Mouse (Mus musculus) embryonic fibroblast, embryonic 13.5 days (primary cell): ENCODE measurements at regions not wholly inside any gene's neighbourhood (a gene's known extent, or its start where the extent isn't known, plus 50 kb on each side); places are given as distances from the start of the nearest gene placed in this dataset.

ENCODE experiments used
- CTCF ChIP-seq: IDR thresholded peaks from 2 replicates; pipeline ENCODE4 v1.5.1; 2011; ENCODE audit warnings: mild to moderate bottlenecking, control low read depth, low read length, moderate library complexity, borderline replicate concordance; ENCODE audit not compliant: insufficient read depth
- POLR2A ChIP-seq: IDR thresholded peaks from 2 replicates; pipeline ENCODE4 v1.6.1; 2011; ENCODE audit warnings: low read depth, mild to moderate bottlenecking, control low read depth, low read length, moderate library complexity

DNA sequence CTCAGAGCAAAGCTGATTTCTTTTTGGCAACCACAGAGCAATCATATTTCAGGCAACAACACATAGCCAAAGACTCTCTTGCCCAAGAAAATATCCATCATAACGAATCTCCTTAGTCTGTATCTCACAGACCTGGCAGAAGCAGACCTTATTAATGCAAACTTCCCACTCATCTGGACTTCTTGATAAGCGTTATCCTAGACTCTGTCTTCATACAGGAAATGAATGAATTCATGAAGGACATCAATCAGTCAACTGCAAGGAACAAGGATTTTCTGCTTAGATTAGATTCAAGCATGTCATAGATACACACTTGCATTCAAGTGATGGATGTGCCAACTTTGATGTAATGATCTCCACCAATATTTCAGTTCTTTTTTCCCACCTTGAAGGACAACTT lies 488.1 kb upstream of the Gm26657 start:
- TF ChIP-seq POLR2A (no peak), CTCF (no peak)
